Comparison of ENCODE assay signal across 13 mouse cellular contexts in the genomic region with DNA sequence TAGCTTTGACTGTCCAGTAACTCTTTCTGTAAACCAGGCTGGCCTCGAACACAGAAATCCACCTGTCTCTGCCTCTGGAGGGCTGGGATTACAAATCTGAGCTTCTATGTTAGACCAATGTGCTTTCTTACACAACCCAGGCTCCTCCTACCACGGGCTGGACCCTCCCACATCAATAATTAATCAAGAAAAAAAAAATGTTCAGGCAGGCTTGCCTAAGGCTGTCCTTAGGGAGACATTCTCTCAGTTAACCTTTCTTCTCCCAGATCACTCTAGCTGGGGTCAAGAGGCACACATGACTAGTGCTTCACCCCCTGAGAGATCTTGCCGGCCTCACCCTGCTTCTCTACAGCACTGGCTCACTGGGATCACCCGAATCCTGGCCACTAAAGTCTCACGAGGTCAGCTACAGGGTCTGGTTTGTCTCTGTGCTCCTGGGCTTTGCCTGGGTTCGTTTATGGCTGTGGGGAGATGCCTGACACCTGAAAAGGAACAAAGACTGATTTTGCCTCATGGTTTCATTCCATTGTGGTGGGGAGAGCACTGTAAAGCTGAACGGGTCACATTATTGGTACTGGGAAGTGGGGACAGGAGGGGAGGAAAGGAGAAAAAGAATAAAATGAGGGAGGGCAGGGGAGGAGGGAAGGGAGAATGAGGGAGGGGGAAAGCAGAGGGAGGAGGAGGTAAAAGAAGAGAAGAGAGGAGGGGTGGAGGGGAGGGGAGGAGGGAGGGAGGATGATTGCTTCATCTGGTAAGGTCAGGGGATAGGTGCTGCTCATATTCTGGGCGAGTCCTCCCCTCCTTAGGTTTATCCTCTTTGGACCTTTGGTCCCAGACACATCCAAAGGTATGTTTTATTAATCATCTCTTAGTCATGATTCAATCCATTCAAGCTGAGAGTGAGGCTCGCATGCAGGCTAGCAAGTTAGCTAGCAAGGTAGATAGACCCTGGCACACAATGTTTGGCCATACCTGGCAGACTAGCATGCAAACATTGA. TPM values are rescaled to one million over a fixed set of nuclear protein-coding genes. Genes with fewer than 3 reads are reported as not detected.
DNase-seq lines count a peak whose midpoint lies in the region; ATAC-seq and TF ChIP-seq lines count a peak whose summit lies in the region.
"Had no signal": no experiment of that assay in that cellular context is flagged by ENCODE, and none has a peak within 500 bp of the region (broad histone marks: within the 10 kb centered on the region; RNA-seq: fewer than 3 reads in every experiment).

No protein-coding gene starts in this region.

- DNase-seq in forebrain, embryonic 10.5 days (ENCODE audit: extremely low spot score, low spot score): no peak
- DNase-seq in forebrain, postnatal 0 days: no peak
- peak; percentile 14 for DNase-seq in large intestine, adult 2 months (ENCODE audit: low read depth, low spot score)
- no peak for DNase-seq in left cerebral cortex, postnatal 10 days (ENCODE audit: extremely low spot score in 1 of 2, low spot score in 2 of 2)
- DNase-seq in layer of hippocampus, adult 8-10 months (ENCODE audit: low spot score in 2 of 2): no peak
- DNase-seq: cerebellum, postnatal 36 days had no signal

- peaks cover 8% of the 10 kb centered on the region; the same call in 1 of the 2 replicates for H3K4me1 ChIP-seq in forebrain, embryonic 10.5 days
- no peaks in the 10 kb centered on the region for H3K4me1 ChIP-seq in forebrain, postnatal 0 days (ENCODE audit: insufficient read depth)
- H3K4me1 ChIP-seq in neural tube, embryonic 12.5 days: no peaks in the 10 kb centered on the region
- H3K4me1 ChIP-seq in neural tube, embryonic 15.5 days: no peaks in the 10 kb centered on the region
- H3K4me1 ChIP-seq: heart, embryonic 15.5 days; limb, embryonic 12.5 days had no signal

- H3K4me3 ChIP-seq in forebrain, embryonic 10.5 days: no peak overlapping the region
- no peak overlapping the region for H3K4me3 ChIP-seq in forebrain, postnatal 0 days (ENCODE audit: low read depth, low read length)
- no peak overlapping the region for H3K4me3 ChIP-seq in neural tube, embryonic 12.5 days
- no peak overlapping the region for H3K4me3 ChIP-seq in neural tube, embryonic 15.5 days (replicated peaks)
- H3K4me3 ChIP-seq: heart, embryonic 15.5 days; limb, embryonic 12.5 days had no signal

- H3K4me2 ChIP-seq in forebrain, postnatal 0 days (ENCODE audit: low read depth): no peak overlapping the region
- peak overlapping the region; percentile 5; the same call in 1 of the 2 replicates for H3K4me2 ChIP-seq in neural tube, embryonic 12.5 days (replicated peaks)
- no peak overlapping the region for H3K4me2 ChIP-seq in neural tube, embryonic 15.5 days
- H3K4me2 ChIP-seq: heart, embryonic 15.5 days; limb, embryonic 12.5 days had no signal

- H3K36me3 ChIP-seq in forebrain, embryonic 10.5 days (replicated peaks): no peaks in the 10 kb centered on the region
- no peaks in the 10 kb centered on the region for H3K36me3 ChIP-seq in forebrain, postnatal 0 days (ENCODE audit: insufficient read depth)
- H3K36me3 ChIP-seq in neural tube, embryonic 12.5 days: no peaks in the 10 kb centered on the region
- no peaks in the 10 kb centered on the region for H3K36me3 ChIP-seq in neural tube, embryonic 15.5 days
- H3K36me3 ChIP-seq: heart, embryonic 15.5 days; limb, embryonic 12.5 days had no signal

- intact Hi-C loops in left cerebral cortex, postnatal 10 days (cut with DNase I): no loop called here

- no peak overlapping the region for H3K9ac ChIP-seq in forebrain, postnatal 0 days
- H3K9ac ChIP-seq in neural tube, embryonic 12.5 days: no peak overlapping the region
- no peak overlapping the region for H3K9ac ChIP-seq in neural tube, embryonic 15.5 days (replicated peaks)
- H3K9ac ChIP-seq: heart, embryonic 15.5 days; limb, embryonic 12.5 days had no signal

- H3K27ac ChIP-seq in forebrain, embryonic 10.5 days: peak overlapping the region; percentile 35; the same call in 1 of the 2 replicates
- no peak overlapping the region for H3K27ac ChIP-seq in forebrain, postnatal 0 days (ENCODE audit: low read depth, low read length)
- H3K27ac ChIP-seq in neural tube, embryonic 12.5 days: no peak overlapping the region
- no peak overlapping the region for H3K27ac ChIP-seq in neural tube, embryonic 15.5 days (replicated peaks)
- H3K27ac ChIP-seq: heart, embryonic 15.5 days; limb, embryonic 12.5 days; macrophage had no signal

- ATAC-seq in forebrain, postnatal 0 days: no peak
- ATAC-seq in neural tube, embryonic 12.5 days (ENCODE audit: low FRiP score, low read depth): no peak
- ATAC-seq in neural tube, embryonic 15.5 days (ENCODE audit: low FRiP score): no peak
- no peak for ATAC-seq in CD4-positive, CD25-positive, alpha-beta regulatory T cell, adult 4 months
- ATAC-seq: Patski had no signal

- H3K27me3 ChIP-seq in forebrain, embryonic 10.5 days (ENCODE audit: poor library complexity, severe bottlenecking): no peaks in the 10 kb centered on the region
- no peaks in the 10 kb centered on the region for H3K27me3 ChIP-seq in forebrain, postnatal 0 days (ENCODE audit: insufficient read depth, low read length)
- H3K27me3 ChIP-seq in neural tube, embryonic 12.5 days (replicated peaks): no peaks in the 10 kb centered on the region
- H3K27me3 ChIP-seq in neural tube, embryonic 15.5 days (replicated peaks): no peaks in the 10 kb centered on the region
- H3K27me3 ChIP-seq: heart, embryonic 15.5 days; limb, embryonic 12.5 days; Patski had no signal

- 58% methylated on average over 9 of the region's 9 CpGs for WGBS in forebrain, embryonic 10.5 days
- 58% methylated on average over 9 of the region's 9 CpGs for WGBS in forebrain, postnatal 0 days
- WGBS in neural tube, embryonic 12.5 days: 34% methylated on average over 9 of the region's 9 CpGs
- WGBS in neural tube, embryonic 15.5 days: 29% methylated on average over 9 of the region's 9 CpGs
- WGBS in large intestine, adult 2 months: 21% methylated on average over 9 of the region's 9 CpGs

- TF ChIP-seq CTCF in forebrain, postnatal 0 days (IDR thresholded peaks at IDR 0.05; ENCODE audit: low read depth): no peak

- H3K9me3 ChIP-seq in forebrain, embryonic 10.5 days: no peaks in the 10 kb centered on the region
- no peaks in the 10 kb centered on the region for H3K9me3 ChIP-seq in forebrain, postnatal 0 days (ENCODE audit: low read length)
- no peaks in the 10 kb centered on the region for H3K9me3 ChIP-seq in neural tube, embryonic 12.5 days
- no peaks in the 10 kb centered on the region for H3K9me3 ChIP-seq in neural tube, embryonic 15.5 days (replicated peaks)
- H3K9me3 ChIP-seq: heart, embryonic 15.5 days; limb, embryonic 12.5 days had no signal

RNA-seq across cellular contexts. Expression of a gene that starts 22.4 kb away (rescaled TPM):
- polyA plus RNA-seq in forebrain, embryonic 10.5 days (2016; fragmentation: Nextera tagmentation; extraction: Ambion mirVana): 16.3 and 19.8 TPM in 2 replicates
- total RNA-seq in forebrain, postnatal 0 days (2014; rRNA removed): 42.4 and 50.1 TPM in 2 replicates
- polyA plus RNA-seq in forebrain, postnatal 0 days (2015; fragmentation: Nextera tagmentation; extraction: Ambion mirVana): 8.6 and 15.6 TPM in 2 replicates
- polyA plus RNA-seq in neural tube, embryonic 12.5 days (2016; fragmentation: Nextera tagmentation; extraction: Ambion mirVana): 23.8 and 30.7 TPM in 2 replicates
- polyA plus RNA-seq in neural tube, embryonic 15.5 days (2015; fragmentation: Nextera tagmentation; extraction: Ambion mirVana): 20.0 and 23.6 TPM in 2 replicates
- 17.0 and 31.3 TPM in 2 replicates for polyA plus RNA-seq in large intestine, adult 2 months (2012; rRNA removed)
- total RNA-seq in left cerebral cortex, postnatal 10 days (2021): 10 to 100 TPM; 58.3 to 60.3 TPM
- polyA plus RNA-seq in CD4-positive, CD25-positive, alpha-beta regulatory T cell, adult 4 months (2017; shearing (Covaris generic)): 10 to 100 TPM; 15.9 to 18.2 TPM
- 10 to 100 TPM; 64.5 to 80.0 (median 74.6) TPM for total RNA-seq in layer of hippocampus, adult 8-10 months (2022)
